Mouse (Mus musculus) small intestine, adult 2 months (tissue): Measurements from ENCODE around the gene Zfp282.
A peak's percentile ranks its signal among the peaks of the same experiment; 100 is the strongest.

Experiments
- CTCF ChIP-seq: fragments of 200-500 bp; IDR thresholded peaks from 2 replicates; pipeline ENCODE4 v1.5.1; 2012; ENCODE audit warnings: low read depth, mild to moderate bottlenecking, control low read depth, inconsistent platforms, low read length, moderate library complexity, mixed read lengths; ENCODE audit not compliant: insufficient replicate concordance, insufficient read length; ENCODE audit errors: extremely low read depth
- POLR2A ChIP-seq: fragments of 200-500 bp; IDR thresholded peaks from 2 replicates; pipeline ENCODE4 v1.6.1; 2012; ENCODE audit warnings: low read depth, mild to moderate bottlenecking, control low read depth, inconsistent platforms, low read length, moderate library complexity

GRCm38 (mm10) chr6:47830104-47831078, 46.6 kb upstream of the Zfp282 start, which contains the start of gene Zfp786:
- peak; percentile 83 for TF ChIP-seq CTCF
- no peak for TF ChIP-seq POLR2A
